Mouse (Mus musculus): ENCODE results near the gene Myo1g. TPM values are rescaled to one million over a fixed set of nuclear protein-coding genes. Genes with fewer than 3 reads are reported as not detected.

Gene Myo1g
- polyA plus RNA-seq, 1 experiment = 12.6 TPM

GRCm38 (mm10) chr11:6488041-6488684 is 32.6 kb downstream of the Myo1g start:
- DNase-seq (ENCODE audit: low spot score) = no peak

- DNase-seq (ENCODE audit: low spot score) = no peak
These were observed 33.3 kb downstream of the Myo1g start for GRCm38 (mm10) chr11:6487496-6487895.

GRCm38 (mm10) chr11:6486916-6487315 is 33.8 kb downstream of the Myo1g start:
- DNase-seq (ENCODE audit: low spot score) = no peak

- no peak for DNase-seq (ENCODE audit: low spot score)
These were observed 36.4 kb downstream of the Myo1g start for GRCm38 (mm10) chr11:6484244-6484959.

- DNase-seq (ENCODE audit: low spot score) = no peak
These were observed 37.7 kb downstream of the Myo1g start for GRCm38 (mm10) chr11:6483103-6483502.

- no peak for DNase-seq (ENCODE audit: low spot score)
These were observed 39.0 kb downstream of the Myo1g start for GRCm38 (mm10) chr11:6481669-6482185.

- no peak for DNase-seq (ENCODE audit: low spot score)
These were observed 39.9 kb downstream of the Myo1g start for GRCm38 (mm10) chr11:6480681-6481405.

GRCm38 (mm10) chr11:6480191-6480590 is 40.6 kb downstream of the Myo1g start:
- DNase-seq (ENCODE audit: low spot score) = no peak

GRCm38 (mm10) chr11:6479231-6479630 is 41.5 kb downstream of the Myo1g start:
- DNase-seq (ENCODE audit: low spot score) = no peak

GRCm38 (mm10) chr11:6477350-6477749 is 43.4 kb downstream of the Myo1g start:
- no peak for DNase-seq (ENCODE audit: low spot score)

GRCm38 (mm10) chr11:6476876-6477275 is 43.9 kb downstream of the Myo1g start:
- no peak for DNase-seq (ENCODE audit: low spot score)

GRCm38 (mm10) chr11:6475867-6476484 is 44.8 kb downstream of the Myo1g start, which contains the start of gene Purb:
Gene Purb (minus strand): TSS chr11:6475917.
- peak; percentile 93 for DNase-seq (ENCODE audit: low spot score)

- DNase-seq (ENCODE audit: low spot score) = peak; percentile 63
These were observed 45.7 kb downstream of the Myo1g start for GRCm38 (mm10) chr11:6474874-6475731.

GRCm38 (mm10) chr11:6474381-6474780 is 46.4 kb downstream of the Myo1g start:
- DNase-seq (ENCODE audit: low spot score) = no peak

- DNase-seq (ENCODE audit: low spot score) = no peak
These were observed 48.7 kb downstream of the Myo1g start for GRCm38 (mm10) chr11:6472076-6472475.

- no peak for DNase-seq (ENCODE audit: low spot score)
These were observed 49.3 kb downstream of the Myo1g start for GRCm38 (mm10) chr11:6471493-6471892.

- no peak for DNase-seq (ENCODE audit: low spot score)
These were observed 49.7 kb downstream of the Myo1g start for GRCm38 (mm10) chr11:6471054-6471453.

- no peak for DNase-seq (ENCODE audit: low spot score)
These were observed 52.2 kb downstream of the Myo1g start for GRCm38 (mm10) chr11:6468541-6468940.

GRCm38 (mm10) chr11:6465122-6465521 is 55.6 kb downstream of the Myo1g start:
- no peak for DNase-seq (ENCODE audit: low spot score)

- no peak for DNase-seq (ENCODE audit: low spot score)
These were observed 57.5 kb downstream of the Myo1g start for GRCm38 (mm10) chr11:6463159-6463837.
